Mouse (Mus musculus): ENCODE measurements at regions not wholly inside any gene's neighbourhood (a gene's known extent, or its start where the extent isn't known, plus 50 kb on each side); places are given as distances from the start of the nearest gene placed in this dataset.
A peak's percentile ranks its signal among the peaks of the same experiment; 100 is the strongest.

GRCm38 (mm10) chr7:68929669-68930068 is 180.6 kb upstream of the Arrdc4 start:
- no peaks in the 10 kb centered on the region for H3K27me3 ChIP-seq (replicated peaks)
- peak; percentile 65; the same call in 1 of the 2 replicates for ATAC-seq (ENCODE audit: insufficient read depth, low FRiP score, low read depth)
- no peak overlapping the region for H3K9ac ChIP-seq
- 72% methylated on average over 4 of the region's 4 CpGs for WGBS
- no peak overlapping the region for H3K4me2 ChIP-seq
- no peaks in the 10 kb centered on the region for H3K4me1 ChIP-seq
- H3K36me3 ChIP-seq, result no peaks in the 10 kb centered on the region
- no peaks in the 10 kb centered on the region for H3K9me3 ChIP-seq
- H3K4me3 ChIP-seq (replicated peaks), result no peak overlapping the region
- no peak overlapping the region for H3K27ac ChIP-seq

GRCm38 (mm10) chr7:68925640-68926039 is 176.6 kb upstream of the Arrdc4 start:
- Histone ChIP-seq H3K27ac (no peak overlapping the region), H3K4me2 (no peak overlapping the region), H3K4me3 (replicated peaks) (no peak overlapping the region), H3K9me3 (no peaks in the 10 kb centered on the region), H3K9ac (no peak overlapping the region), H3K4me1 (no peaks in the 10 kb centered on the region), H3K36me3 (no peaks in the 10 kb centered on the region), H3K27me3 (replicated peaks) (no peaks in the 10 kb centered on the region)
- WGBS, result 58% methylated on average over 4 of the region's 4 CpGs
- ATAC-seq (ENCODE audit: insufficient read depth, low FRiP score, low read depth), result no peak

- no peak overlapping the region for H3K4me2 ChIP-seq
- WGBS, result 68% methylated on average over 9 of the region's 9 CpGs
- H3K27ac ChIP-seq, result no peak overlapping the region
- no peak overlapping the region for H3K4me3 ChIP-seq (replicated peaks)
- ATAC-seq (ENCODE audit: insufficient read depth, low FRiP score, low read depth), result no peak
- H3K4me1 ChIP-seq, result no peaks in the 10 kb centered on the region; the same call in 1 of the 2 replicates
- no peaks in the 10 kb centered on the region for H3K9me3 ChIP-seq
- no peaks in the 10 kb centered on the region for H3K36me3 ChIP-seq
- no peaks in the 10 kb centered on the region for H3K27me3 ChIP-seq (replicated peaks)
- H3K9ac ChIP-seq, result no peak overlapping the region
Observed at GRCm38 (mm10) chr7:68918632-68919435, 169.8 kb upstream of the Arrdc4 start.

DNA sequence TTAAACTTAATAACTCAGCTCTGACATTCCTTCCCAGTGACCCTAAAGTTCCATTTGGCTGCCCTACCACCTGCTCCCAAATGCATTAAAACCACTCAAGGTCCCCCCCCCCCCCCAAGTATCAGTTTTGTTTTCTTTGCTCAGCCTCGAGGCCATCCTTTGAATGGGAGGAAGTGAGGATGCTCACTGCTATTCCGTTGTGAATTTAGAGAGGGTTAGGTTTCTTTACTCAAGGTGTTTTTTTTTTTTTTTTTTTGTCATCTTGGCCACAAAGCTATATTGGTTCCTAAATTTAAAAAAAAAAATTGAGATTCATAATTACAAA is 168.8 kb upstream of the Arrdc4 start:
- no peak for ATAC-seq (ENCODE audit: insufficient read depth, low FRiP score, low read depth)
- Histone ChIP-seq H3K4me3 (replicated peaks) (no peak overlapping the region), H3K27me3 (replicated peaks) (no peaks in the 10 kb centered on the region), H3K4me2 (peak overlapping the region; percentile 37; the same call in 1 of the 2 replicates), H3K9ac (no peak overlapping the region), H3K36me3 (no peaks in the 10 kb centered on the region), H3K4me1 (no peaks in the 10 kb centered on the region; the same call in 1 of the 2 replicates), H3K9me3 (no peaks in the 10 kb centered on the region), H3K27ac (no peak overlapping the region)
- 9% methylated on average over 2 of the region's 2 CpGs for WGBS

DNA sequence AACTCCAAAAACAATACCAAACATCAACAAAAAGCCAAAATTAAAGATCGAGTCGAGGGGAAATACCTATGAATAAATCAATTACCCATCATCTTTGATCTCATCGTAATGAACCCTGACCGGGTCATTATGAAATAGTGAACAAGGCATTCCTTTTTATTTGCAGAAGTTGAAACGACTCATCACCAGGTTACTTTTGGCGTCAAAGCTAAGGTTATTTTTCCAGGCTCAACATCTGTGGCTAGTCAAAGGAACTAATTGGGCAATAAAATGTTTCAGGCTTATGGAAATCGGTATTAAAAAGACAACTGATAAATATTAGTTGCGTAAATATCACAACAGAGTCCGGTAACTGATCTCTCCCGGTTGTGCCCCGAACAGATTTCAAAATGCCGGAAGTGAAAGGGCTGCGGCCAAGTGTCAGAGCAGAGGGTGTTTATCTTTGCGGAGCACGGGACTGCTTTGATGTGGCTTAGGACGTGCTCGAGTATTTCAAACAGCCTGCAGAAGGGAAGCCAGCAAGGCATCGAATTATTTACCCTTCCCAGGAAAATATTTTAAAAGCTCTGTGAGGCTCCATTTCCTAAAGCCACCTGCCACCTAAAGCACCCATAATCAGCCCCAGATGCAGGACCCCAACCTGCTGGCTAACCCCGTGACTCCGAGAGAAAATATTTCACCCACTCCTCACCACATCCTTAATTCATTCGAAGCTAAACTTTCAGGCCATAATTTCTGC is 168.3 kb upstream of the Arrdc4 start:
- no peak overlapping the region for H3K9ac ChIP-seq
- no peak overlapping the region for H3K27ac ChIP-seq
- H3K4me3 ChIP-seq (replicated peaks), result no peak overlapping the region
- no peaks in the 10 kb centered on the region for H3K36me3 ChIP-seq
- H3K27me3 ChIP-seq (replicated peaks), result no peaks in the 10 kb centered on the region
- H3K4me1 ChIP-seq, result no peaks in the 10 kb centered on the region; the same call in 1 of the 2 replicates
- no peak for ATAC-seq (ENCODE audit: insufficient read depth, low FRiP score, low read depth)
- WGBS, result 17% methylated on average over 21 of the region's 21 CpGs
- H3K9me3 ChIP-seq, result no peaks in the 10 kb centered on the region
- peak overlapping the region; percentile 37 for H3K4me2 ChIP-seq

- H3K27me3 ChIP-seq (replicated peaks), result no peaks in the 10 kb centered on the region
- H3K4me1 ChIP-seq, result no peaks in the 10 kb centered on the region; the same call in 1 of the 2 replicates
- no peak overlapping the region for H3K27ac ChIP-seq
- H3K9ac ChIP-seq, result no peak overlapping the region
- no peaks in the 10 kb centered on the region for H3K36me3 ChIP-seq
- no peak overlapping the region for H3K4me3 ChIP-seq (replicated peaks)
- 84% methylated on average over 9 of the region's 9 CpGs for WGBS
- no peak overlapping the region for H3K4me2 ChIP-seq
- ATAC-seq (ENCODE audit: insufficient read depth, low FRiP score, low read depth), result no peak
- no peaks in the 10 kb centered on the region for H3K9me3 ChIP-seq
Observed at GRCm38 (mm10) chr7:68915976-68916375, 166.9 kb upstream of the Arrdc4 start.

- Histone ChIP-seq H3K9me3 (no peaks in the 10 kb centered on the region), H3K4me3 (replicated peaks) (no peak overlapping the region), H3K9ac (no peak overlapping the region), H3K27ac (no peak overlapping the region), H3K4me2 (no peak overlapping the region), H3K36me3 (no peaks in the 10 kb centered on the region), H3K4me1 (no peaks in the 10 kb centered on the region; the same call in 1 of the 2 replicates), H3K27me3 (replicated peaks) (no peaks in the 10 kb centered on the region)
- WGBS, result 26% methylated on average over 4 of the region's 4 CpGs
- ATAC-seq (ENCODE audit: insufficient read depth, low FRiP score, low read depth), result no peak; the same call in 1 of the 2 replicates
Observed at GRCm38 (mm10) chr7:68914344-68914743, 165.3 kb upstream of the Arrdc4 start.

GRCm38 (mm10) chr7:68911989-68912655 is 163.1 kb upstream of the Arrdc4 start:
- Histone ChIP-seq H3K27me3 (replicated peaks) (no peaks in the 10 kb centered on the region), H3K4me2 (no peak overlapping the region), H3K36me3 (no peaks in the 10 kb centered on the region), H3K9me3 (no peaks in the 10 kb centered on the region), H3K9ac (no peak overlapping the region), H3K4me3 (replicated peaks) (no peak overlapping the region), H3K27ac (no peak overlapping the region), H3K4me1 (no peaks in the 10 kb centered on the region)
- ATAC-seq (ENCODE audit: insufficient read depth, low FRiP score, low read depth), result no peak
- 80% methylated on average over 6 of the region's 6 CpGs for WGBS

GRCm38 (mm10) chr7:68911562-68911961 is 162.5 kb upstream of the Arrdc4 start:
- Histone ChIP-seq H3K4me1 (no peaks in the 10 kb centered on the region), H3K9me3 (no peaks in the 10 kb centered on the region), H3K4me2 (no peak overlapping the region), H3K4me3 (replicated peaks) (no peak overlapping the region), H3K27me3 (replicated peaks) (no peaks in the 10 kb centered on the region), H3K27ac (no peak overlapping the region), H3K9ac (no peak overlapping the region), H3K36me3 (no peaks in the 10 kb centered on the region)
- ATAC-seq (ENCODE audit: insufficient read depth, low FRiP score, low read depth), result no peak
- 90% methylated on average over 3 of the region's 3 CpGs for WGBS

DNA sequence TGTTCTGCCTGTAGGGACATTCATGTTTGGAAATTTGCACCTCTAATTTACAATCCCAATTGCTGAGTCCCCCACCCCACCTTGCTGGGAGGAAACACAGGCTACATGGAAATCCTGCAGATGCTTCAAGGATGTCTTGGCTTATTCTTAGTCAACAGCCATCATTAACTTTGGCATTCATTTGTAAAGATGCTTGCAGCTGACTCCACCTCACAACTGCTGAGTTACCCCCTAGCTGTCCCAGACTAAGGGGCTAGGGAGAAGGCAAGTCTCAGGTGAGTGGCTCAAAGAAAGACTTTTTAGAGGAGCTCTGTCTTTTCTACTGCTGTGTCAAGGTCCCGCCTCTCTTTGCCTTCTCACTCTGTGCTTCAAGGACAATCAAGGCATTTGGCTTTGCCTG is 160.7 kb upstream of the Arrdc4 start:
- no peak for ATAC-seq (ENCODE audit: insufficient read depth, low FRiP score, low read depth)
- H3K27ac ChIP-seq, result no peak overlapping the region

DNA sequence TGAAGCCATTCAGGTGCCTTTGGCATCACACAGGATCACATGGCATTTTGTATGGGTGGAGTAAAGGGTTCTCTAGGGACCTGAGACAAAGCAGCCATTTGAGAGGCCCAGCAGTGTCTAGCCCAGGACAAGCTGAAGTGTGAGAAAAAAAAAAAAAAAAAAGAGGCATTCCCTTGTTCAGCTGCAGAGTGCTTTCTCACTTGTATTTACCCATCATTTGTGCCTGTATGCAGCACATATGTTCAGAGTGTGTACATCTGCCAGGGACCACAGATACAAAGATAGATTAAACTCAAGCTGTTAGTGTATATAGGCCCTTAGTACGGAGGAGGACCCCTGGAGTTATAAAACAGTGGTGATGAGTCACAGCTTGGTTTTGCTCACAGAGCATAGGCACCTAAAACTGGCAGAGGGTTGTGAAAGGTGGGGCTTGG is 159.4 kb upstream of the Arrdc4 start:
- Histone ChIP-seq H3K9me3 (no peaks in the 10 kb centered on the region), H3K36me3 (no peaks in the 10 kb centered on the region), H3K27ac (no peak overlapping the region), H3K4me3 (replicated peaks) (no peak overlapping the region), H3K4me2 (no peak overlapping the region), H3K9ac (no peak overlapping the region), H3K4me1 (no peaks in the 10 kb centered on the region), H3K27me3 (replicated peaks) (no peaks in the 10 kb centered on the region)
- WGBS, result 27% methylated on average over 1 of the region's 1 CpGs
- ATAC-seq (ENCODE audit: insufficient read depth, low FRiP score, low read depth), result no peak

More for the DNA sequence above, 160.7 kb upstream of the Arrdc4 start:
- H3K27me3 ChIP-seq (replicated peaks), result no peaks in the 10 kb centered on the region
- H3K9ac ChIP-seq, result no peak overlapping the region
- no peak overlapping the region for H3K4me2 ChIP-seq
- no peak overlapping the region for H3K4me3 ChIP-seq (replicated peaks)
- no peaks in the 10 kb centered on the region for H3K9me3 ChIP-seq
- H3K4me1 ChIP-seq, result no peaks in the 10 kb centered on the region
- H3K36me3 ChIP-seq, result no peaks in the 10 kb centered on the region
- WGBS, result 93% methylated on average over 1 of the region's 1 CpGs

DNA sequence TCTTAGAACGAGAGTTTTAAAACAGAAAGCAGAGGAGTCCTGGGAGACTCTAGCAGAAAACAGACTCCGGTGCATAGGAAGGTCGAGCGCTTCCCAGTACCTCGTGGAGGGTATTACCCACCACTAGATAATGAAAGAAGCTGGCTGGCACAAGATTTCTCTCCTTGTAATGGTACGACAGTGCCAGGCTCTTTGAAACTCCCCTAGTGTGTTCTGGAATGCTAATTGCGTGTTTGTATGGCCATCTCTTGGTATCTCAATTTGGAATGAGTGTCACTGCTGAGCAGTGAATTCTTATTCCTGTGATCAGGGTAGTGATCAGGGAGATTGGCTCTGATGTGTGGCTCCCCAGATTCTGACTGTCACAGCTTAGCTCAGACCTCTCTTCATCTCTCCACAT is 158.8 kb upstream of the Arrdc4 start:
- H3K9me3 ChIP-seq, result no peaks in the 10 kb centered on the region
- H3K27ac ChIP-seq, result no peak overlapping the region
- 85% methylated on average over 7 of the region's 7 CpGs for WGBS
- H3K36me3 ChIP-seq, result no peaks in the 10 kb centered on the region
- H3K27me3 ChIP-seq (replicated peaks), result no peaks in the 10 kb centered on the region
- H3K4me1 ChIP-seq, result no peaks in the 10 kb centered on the region
- H3K4me3 ChIP-seq (replicated peaks), result no peak overlapping the region
- ATAC-seq (ENCODE audit: insufficient read depth, low FRiP score, low read depth), result no peak
- no peak overlapping the region for H3K9ac ChIP-seq
- H3K4me2 ChIP-seq, result no peak overlapping the region

Data from stomach, embryonic 15.5 days (tissue).